Mouse (Mus musculus) spleen, adult 2 months (tissue): ENCODE results near the gene Krt33b.

Experiments used
- CTCF ChIP-seq: fragments of 200-500 bp; IDR thresholded peaks from 2 replicates; pipeline ENCODE4 v1.5.1; 2011; ENCODE audit warnings: mild to moderate bottlenecking, inconsistent platforms; ENCODE audit not compliant: insufficient read depth, insufficient read length, insufficient replicate concordance; ENCODE audit errors: extremely low read depth
- POLR2A ChIP-seq: fragments of 200-500 bp; IDR thresholded peaks from 2 replicates; pipeline ENCODE4 v1.6.1; 2011; ENCODE audit warnings: low read depth, low read length, inconsistent platforms

DNA sequence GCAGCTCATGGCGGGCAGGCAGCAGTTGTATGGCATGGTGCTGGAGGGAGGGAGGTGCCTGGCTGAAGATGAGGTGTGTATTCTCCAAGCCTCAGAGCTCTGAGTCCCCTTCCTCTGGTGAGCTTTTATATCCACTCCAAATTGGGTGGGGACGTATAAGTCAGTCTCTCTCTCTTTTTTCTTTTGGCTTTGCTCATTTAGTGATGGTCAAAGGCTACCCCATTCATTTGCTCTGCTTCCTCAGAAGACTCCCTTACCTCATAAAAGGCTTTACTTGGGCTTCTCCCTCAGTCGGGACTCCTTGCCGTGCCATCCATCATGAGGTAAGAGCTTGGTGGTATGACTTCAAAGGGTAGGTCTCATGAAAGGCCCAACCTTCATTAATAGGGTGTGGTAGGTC lies 13.6 kb downstream of the Krt33b start, which contains the start of gene Krt33a:
- TF ChIP-seq POLR2A = no peak
- no peak for TF ChIP-seq CTCF
